Mouse (Mus musculus): ENCODE measurements around the gene Tbc1d30. TPM values are rescaled to one million over a fixed set of nuclear protein-coding genes. Genes with fewer than 3 reads are reported as not detected.
A peak's percentile ranks its signal among the peaks of the same experiment; 100 is the strongest.

Tbc1d30 gene
- polyA plus RNA-seq, 1 experiment from 2014 or later: 1.3 TPM

DNA sequence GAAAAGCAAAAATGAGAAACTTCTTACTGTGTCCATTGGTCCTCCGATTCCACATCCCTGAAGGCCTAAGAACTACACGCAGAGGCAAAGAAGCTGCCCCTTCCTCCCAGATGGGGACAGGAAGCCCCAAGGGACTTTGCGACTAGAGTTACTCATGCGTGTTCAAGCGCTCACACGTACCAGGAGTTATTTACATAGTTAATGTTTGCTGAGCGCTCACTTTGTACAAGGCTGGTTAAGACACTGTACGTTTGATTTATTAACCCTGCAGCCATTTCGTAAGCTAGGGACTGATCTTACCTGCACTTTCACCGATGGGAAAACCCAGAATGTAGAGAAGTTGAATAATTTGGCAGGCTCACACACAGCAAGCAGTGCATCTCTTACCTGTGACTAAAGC, 108.5 kb downstream of the Tbc1d30 start:
- Histone ChIP-seq H3K27me3 (ENCODE audit: insufficient read depth, poor library complexity, severe bottlenecking) (no peaks in the 10 kb centered on the region), H3K36me3 (no peaks in the 10 kb centered on the region), H3K9me3 (no peaks in the 10 kb centered on the region), H3K27ac (no peak overlapping the region), H3K4me3 (no peak overlapping the region), H3K4me1 (0 out of 2 replicates have a peak, but pooled peaks cover 3% of the 10 kb centered on the region)
- DNase-seq (ENCODE audit: low spot score): no peak
- 87% methylated on average over 10 of the region's 10 CpGs for WGBS

DNA sequence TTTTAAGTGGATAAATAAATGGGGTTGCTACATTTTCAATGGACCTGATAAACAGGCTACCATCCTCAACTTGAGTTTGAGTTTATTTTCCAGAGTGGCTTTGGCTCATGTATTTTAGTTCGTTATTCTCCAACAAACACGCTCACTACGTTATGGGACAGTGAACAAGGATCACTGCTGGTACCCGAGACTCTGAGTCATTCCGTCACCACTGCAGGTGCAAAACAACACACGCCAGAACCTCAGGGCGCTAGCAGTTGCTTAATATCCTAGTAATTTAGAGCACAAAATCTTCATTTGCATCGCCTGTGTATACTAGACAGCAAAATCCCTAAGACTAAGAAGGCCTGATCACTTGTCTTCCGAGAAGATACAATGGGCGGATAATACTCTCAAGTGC, 112.0 kb downstream of the Tbc1d30 start:
- H3K9me3 ChIP-seq: no peaks in the 10 kb centered on the region
- H3K4me3 ChIP-seq: no peak overlapping the region
- no peaks in the 10 kb centered on the region for H3K36me3 ChIP-seq
- DNase-seq (ENCODE audit: low spot score): no peak
- no peaks in the 10 kb centered on the region for H3K4me1 ChIP-seq
- no peak overlapping the region for H3K27ac ChIP-seq
- H3K27me3 ChIP-seq (ENCODE audit: insufficient read depth, poor library complexity, severe bottlenecking): no peaks in the 10 kb centered on the region
- WGBS: 83% methylated on average over 10 of the region's 10 CpGs

DNA sequence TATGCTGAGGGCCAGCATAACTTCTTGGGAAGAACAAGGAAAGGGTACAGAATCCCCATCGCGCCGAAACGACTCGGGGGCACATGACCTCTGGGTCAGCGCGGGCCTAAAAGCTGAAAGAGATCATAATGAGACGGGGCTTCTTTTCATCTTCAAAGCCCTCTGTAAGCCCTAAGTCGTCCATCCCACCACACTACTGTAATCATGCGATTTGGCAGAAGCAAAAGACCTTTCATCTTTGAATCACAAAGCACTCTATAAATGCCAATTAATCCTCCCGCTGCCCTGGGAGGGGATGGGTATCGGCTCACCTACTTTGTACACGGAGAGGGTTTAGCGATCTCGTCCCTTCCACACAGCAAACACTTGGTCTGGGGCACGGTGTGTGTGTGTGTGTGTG, 112.5 kb downstream of the Tbc1d30 start:
- DNase-seq (ENCODE audit: low spot score): no peak
- 81% methylated on average over 16 of the region's 16 CpGs for WGBS
- Histone ChIP-seq H3K27ac (no peak overlapping the region), H3K4me3 (no peak overlapping the region), H3K9me3 (no peaks in the 10 kb centered on the region), H3K36me3 (no peaks in the 10 kb centered on the region), H3K4me1 (no peaks in the 10 kb centered on the region), H3K27me3 (ENCODE audit: insufficient read depth, poor library complexity, severe bottlenecking) (no peaks in the 10 kb centered on the region)

DNA sequence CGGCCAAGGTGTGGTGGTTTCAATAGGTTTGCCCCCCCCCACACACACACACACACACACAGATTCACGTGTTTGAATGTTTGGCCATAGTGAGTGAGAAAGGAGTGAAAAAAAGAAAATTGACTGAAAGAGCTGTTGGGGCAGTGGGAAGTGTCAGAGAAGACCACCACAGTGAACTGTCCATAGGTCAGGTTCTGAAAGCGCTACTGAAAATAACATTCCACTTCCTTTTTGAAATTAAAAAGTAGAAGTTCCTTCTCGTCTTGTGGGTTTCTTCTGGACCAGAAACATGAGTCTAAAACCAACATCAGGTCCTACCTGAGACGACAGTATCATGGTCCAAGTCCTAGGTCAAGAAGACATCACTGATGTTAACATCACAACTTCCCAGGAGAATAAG, 113.7 kb downstream of the Tbc1d30 start:
- H3K4me1 ChIP-seq: no peaks in the 10 kb centered on the region
- H3K27ac ChIP-seq: no peak overlapping the region
- DNase-seq (ENCODE audit: low spot score): no peak
- H3K4me3 ChIP-seq: no peak overlapping the region
- WGBS: 74% methylated on average over 5 of the region's 5 CpGs
- no peaks in the 10 kb centered on the region for H3K36me3 ChIP-seq
- no peaks in the 10 kb centered on the region for H3K27me3 ChIP-seq (ENCODE audit: insufficient read depth, poor library complexity, severe bottlenecking)
- no peaks in the 10 kb centered on the region for H3K9me3 ChIP-seq

DNA sequence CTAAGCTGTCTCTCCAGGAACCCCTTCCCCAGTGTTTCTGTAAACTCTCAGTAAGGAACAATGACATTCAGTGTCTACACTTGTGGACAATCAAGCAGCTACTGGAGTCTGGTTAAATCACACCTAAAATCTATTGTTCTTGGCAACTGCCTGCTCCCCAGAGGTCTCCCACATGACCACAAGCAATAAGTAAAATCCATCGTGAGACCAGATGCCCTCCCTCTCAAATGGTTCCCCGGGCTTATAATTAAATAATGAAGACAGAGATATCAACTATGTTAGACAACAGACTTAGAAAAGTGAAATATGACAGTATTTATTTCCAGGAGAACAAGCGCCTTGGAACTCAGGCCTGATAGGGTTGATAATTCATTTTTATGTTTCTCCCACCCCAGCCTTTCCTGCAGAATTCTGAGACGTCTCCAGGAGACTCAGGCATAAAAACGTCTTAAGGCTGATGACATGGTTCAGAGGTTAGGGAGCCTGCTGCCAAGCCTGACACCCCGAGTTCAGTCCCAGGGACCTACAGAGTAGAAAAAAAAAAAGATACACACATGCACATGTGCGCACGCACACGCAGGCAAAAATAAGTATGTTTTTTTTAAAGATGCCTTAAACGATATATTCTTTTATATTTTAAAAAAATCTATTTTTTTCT, 115.8 kb downstream of the Tbc1d30 start:
- no peak for DNase-seq (ENCODE audit: low spot score)
- Histone ChIP-seq H3K27me3 (ENCODE audit: insufficient read depth, poor library complexity, severe bottlenecking) (no peaks in the 10 kb centered on the region), H3K36me3 (no peaks in the 10 kb centered on the region), H3K4me1 (no peaks in the 10 kb centered on the region), H3K4me3 (no peak overlapping the region), H3K27ac (no peak overlapping the region), H3K9me3 (no peaks in the 10 kb centered on the region)
- WGBS: 78% methylated on average over 10 of the region's 10 CpGs

DNA sequence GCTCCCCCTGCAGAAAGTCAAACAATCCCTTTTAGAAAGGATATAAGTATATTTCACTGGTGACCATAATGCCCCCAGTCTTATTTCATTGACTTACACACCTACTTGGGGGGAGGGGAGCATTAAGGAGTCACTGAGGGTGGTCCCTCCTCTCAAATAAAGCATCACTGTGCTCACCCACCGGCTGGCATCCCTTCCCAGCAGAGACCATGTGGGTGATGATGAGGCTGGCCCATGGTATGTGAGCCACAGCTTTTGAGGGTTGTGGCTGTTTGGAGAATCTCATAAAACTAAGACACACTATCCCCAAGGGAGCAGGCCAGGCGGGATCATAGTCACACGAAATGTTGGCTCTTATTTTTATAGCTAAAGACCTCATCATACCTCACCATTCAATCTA, 116.6 kb downstream of the Tbc1d30 start:
- Histone ChIP-seq H3K9me3 (no peaks in the 10 kb centered on the region), H3K4me3 (no peak overlapping the region), H3K36me3 (no peaks in the 10 kb centered on the region), H3K27me3 (ENCODE audit: insufficient read depth, poor library complexity, severe bottlenecking) (no peaks in the 10 kb centered on the region), H3K27ac (no peak overlapping the region), H3K4me1 (no peaks in the 10 kb centered on the region)
- DNase-seq (ENCODE audit: low spot score): no peak
- 78% methylated on average over 3 of the region's 3 CpGs for WGBS

DNA sequence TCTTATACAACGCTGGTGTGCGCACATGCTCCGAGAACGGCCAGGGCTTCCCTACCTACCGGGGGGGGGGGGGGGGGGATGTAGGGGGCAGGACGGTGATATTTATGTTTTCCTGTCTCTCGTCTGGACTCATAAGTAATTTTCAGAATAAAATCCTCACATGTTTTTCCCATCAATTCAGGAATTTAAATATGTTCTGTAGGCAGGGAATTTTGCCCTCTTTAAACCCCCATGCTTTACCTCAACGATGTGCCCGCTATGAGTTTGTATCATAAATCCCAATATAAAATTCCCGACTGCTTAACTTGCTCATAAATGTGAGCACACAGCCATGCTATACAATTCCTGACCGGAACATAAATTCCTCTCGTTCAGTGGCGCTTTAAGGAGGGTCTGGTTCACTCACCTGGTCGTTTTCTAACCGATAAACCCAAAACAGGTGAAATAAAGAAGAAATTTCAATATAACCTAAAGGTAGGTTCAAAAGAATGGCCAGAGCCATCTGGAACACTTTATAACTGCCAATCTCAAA, 122.6 kb downstream of the Tbc1d30 start:
- Histone ChIP-seq H3K9me3 (no peaks in the 10 kb centered on the region), H3K4me1 (no peaks in the 10 kb centered on the region), H3K27ac (no peak overlapping the region), H3K4me3 (no peak overlapping the region), H3K36me3 (no peaks in the 10 kb centered on the region), H3K27me3 (ENCODE audit: insufficient read depth, poor library complexity, severe bottlenecking) (no peaks in the 10 kb centered on the region)
- DNase-seq (ENCODE audit: low spot score): no peak
- 89% methylated on average over 15 of the region's 15 CpGs for WGBS

DNA sequence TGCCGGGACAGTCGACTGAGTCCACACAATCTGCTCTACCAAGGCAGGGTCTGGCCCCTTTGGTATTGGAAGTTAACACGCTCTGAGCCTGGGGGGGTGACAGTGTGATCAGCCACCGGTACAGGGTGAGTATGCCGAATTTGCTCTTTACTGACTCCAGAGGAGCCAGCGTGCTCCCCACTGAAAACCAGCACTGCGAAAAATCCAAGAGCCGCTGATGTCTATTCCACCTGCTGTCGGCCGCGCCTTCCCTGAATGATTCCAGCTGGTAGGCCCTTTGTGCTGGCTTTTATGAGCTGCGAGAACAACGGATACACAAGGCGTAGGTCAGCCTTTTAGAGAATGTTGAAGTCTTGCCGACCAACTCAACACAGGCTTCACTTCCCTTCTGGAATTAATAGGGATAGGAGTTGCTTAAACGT, 123.1 kb downstream of the Tbc1d30 start:
- H3K4me1 ChIP-seq: no peaks in the 10 kb centered on the region
- H3K27me3 ChIP-seq (ENCODE audit: insufficient read depth, poor library complexity, severe bottlenecking): no peaks in the 10 kb centered on the region
- H3K27ac ChIP-seq: no peak overlapping the region
- no peak overlapping the region for H3K4me3 ChIP-seq
- no peak for DNase-seq (ENCODE audit: low spot score)
- H3K36me3 ChIP-seq: no peaks in the 10 kb centered on the region
- 74% methylated on average over 16 of the region's 16 CpGs for WGBS
- no peaks in the 10 kb centered on the region for H3K9me3 ChIP-seq

DNA sequence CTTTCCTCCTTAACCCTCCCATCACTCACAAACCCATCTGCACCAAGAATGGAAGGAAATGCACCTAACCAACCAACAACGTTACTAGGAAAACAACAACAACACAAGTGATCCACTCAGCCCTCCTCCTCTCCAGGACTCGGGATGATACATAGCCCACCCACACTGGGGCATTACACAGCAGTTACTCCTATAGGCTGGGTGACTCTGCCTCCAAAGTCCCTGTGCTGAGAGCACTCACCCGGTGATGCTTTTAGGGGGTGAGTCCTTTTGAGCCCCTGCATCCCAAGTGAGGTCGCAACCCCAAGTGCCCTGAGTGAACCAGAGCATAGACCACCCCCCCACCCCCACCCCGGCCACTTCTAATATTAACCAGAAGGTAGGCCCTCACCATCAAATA, 123.7 kb downstream of the Tbc1d30 start:
- no peak overlapping the region for H3K27ac ChIP-seq
- no peaks in the 10 kb centered on the region for H3K27me3 ChIP-seq (ENCODE audit: insufficient read depth, poor library complexity, severe bottlenecking)
- H3K9me3 ChIP-seq: no peaks in the 10 kb centered on the region
- H3K36me3 ChIP-seq: no peaks in the 10 kb centered on the region
- no peaks in the 10 kb centered on the region for H3K4me1 ChIP-seq
- no peak for DNase-seq (ENCODE audit: low spot score)
- WGBS: 82% methylated on average over 5 of the region's 5 CpGs
- H3K4me3 ChIP-seq: no peak overlapping the region

DNA sequence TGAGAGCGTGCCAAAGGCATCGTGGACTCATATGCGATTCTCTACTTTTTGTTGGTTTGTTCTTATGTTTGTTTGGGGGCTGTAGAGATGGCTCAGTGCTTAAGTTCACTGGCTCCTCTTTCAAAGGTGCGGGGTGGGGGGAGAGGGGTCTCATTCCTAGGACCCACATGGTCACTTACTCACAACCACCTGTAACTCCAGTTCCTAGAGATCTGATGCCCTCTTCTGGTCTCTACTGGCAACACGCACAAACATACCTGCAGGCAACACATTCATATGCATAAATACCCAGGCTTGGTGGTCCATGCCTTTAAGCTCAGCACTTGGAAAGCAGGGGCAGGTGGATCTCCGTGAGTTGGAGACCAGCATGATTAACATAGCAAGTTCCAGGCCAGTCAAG, 125.4 kb downstream of the Tbc1d30 start:
- Histone ChIP-seq H3K27ac (no peak overlapping the region), H3K4me3 (no peak overlapping the region), H3K36me3 (no peaks in the 10 kb centered on the region), H3K9me3 (no peaks in the 10 kb centered on the region), H3K27me3 (ENCODE audit: insufficient read depth, poor library complexity, severe bottlenecking) (no peaks in the 10 kb centered on the region), H3K4me1 (no peaks in the 10 kb centered on the region)
- peak; percentile 64 for DNase-seq (ENCODE audit: low spot score)
- WGBS: 74% methylated on average over 6 of the region's 6 CpGs

DNA sequence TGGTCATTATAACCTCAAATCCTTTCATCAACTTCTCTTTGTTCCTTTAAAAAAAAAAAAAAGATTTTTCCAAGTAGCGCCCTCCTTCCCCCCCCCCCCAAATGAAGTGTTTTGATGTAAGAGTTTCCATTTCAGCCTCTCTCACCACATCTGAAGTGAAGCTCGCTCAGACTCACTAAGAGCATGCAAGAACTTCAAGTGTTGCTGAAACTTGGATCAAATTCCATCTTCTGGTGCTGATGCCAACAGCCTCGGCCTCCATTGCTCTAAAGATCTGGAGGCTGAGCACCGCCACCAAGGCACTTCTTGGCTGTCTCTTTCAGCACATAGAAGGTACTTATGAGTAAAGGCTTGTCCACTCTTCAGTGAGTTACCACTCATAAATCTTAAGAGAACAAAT, 128.2 kb downstream of the Tbc1d30 start:
- Histone ChIP-seq H3K4me3 (no peak overlapping the region), H3K9me3 (no peaks in the 10 kb centered on the region), H3K4me1 (no peaks in the 10 kb centered on the region), H3K27me3 (ENCODE audit: insufficient read depth, poor library complexity, severe bottlenecking) (no peaks in the 10 kb centered on the region), H3K36me3 (no peaks in the 10 kb centered on the region), H3K27ac (no peak overlapping the region)
- 71% methylated on average over 4 of the region's 4 CpGs for WGBS
- peak; percentile 52 for DNase-seq (ENCODE audit: low spot score)

DNA sequence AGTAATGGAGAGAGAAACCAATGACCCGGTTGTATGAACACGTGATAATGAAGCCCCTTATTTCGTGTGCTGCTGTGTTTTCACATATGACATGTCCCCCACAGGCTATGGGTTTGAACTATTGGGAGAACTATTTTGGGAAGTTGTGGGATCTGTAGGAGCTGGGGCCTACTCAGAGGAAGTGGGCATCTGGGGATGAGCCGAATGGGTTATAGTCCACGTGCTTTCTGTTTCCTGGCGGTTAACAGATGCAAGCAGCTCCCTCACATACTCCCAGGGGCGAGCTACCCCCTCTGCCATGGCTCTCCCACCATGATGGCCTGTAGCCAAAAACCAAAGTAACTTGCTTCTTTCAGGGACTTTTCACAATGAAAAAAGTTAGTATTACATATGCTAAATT, 132.5 kb downstream of the Tbc1d30 start:
- Histone ChIP-seq H3K4me1 (no peaks in the 10 kb centered on the region), H3K4me3 (no peak overlapping the region), H3K36me3 (no peaks in the 10 kb centered on the region), H3K27me3 (ENCODE audit: insufficient read depth, poor library complexity, severe bottlenecking) (no peaks in the 10 kb centered on the region), H3K27ac (no peak overlapping the region), H3K9me3 (no peaks in the 10 kb centered on the region)
- peak; percentile 2 for DNase-seq (ENCODE audit: low spot score)
- 87% methylated on average over 7 of the region's 7 CpGs for WGBS

DNA sequence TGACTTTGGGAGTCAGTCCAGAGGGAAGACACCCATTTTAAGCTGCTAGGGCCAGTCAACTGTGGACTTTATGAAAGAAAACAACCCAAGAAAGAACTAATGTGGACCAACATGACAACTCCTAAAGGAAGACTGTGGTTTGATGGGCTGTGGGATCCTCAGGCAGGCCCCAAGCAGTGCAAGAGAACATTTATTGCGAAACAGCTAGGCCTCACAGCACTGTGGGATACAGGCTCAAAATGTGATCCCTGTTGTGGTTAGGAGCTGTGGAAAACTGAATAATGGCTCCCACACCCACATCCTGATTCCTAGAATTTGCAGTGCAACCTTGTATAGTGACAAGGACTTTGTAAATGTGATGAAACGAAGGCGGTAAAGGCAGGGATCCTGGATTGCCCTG, 134.3 kb downstream of the Tbc1d30 start:
- no peak overlapping the region for H3K4me3 ChIP-seq

More for the DNA sequence above, 134.3 kb downstream of the Tbc1d30 start:
- Histone ChIP-seq H3K27me3 (ENCODE audit: insufficient read depth, poor library complexity, severe bottlenecking) (no peaks in the 10 kb centered on the region), H3K4me1 (no peaks in the 10 kb centered on the region), H3K36me3 (no peaks in the 10 kb centered on the region), H3K9me3 (no peaks in the 10 kb centered on the region), H3K27ac (no peak overlapping the region)
- peak; percentile 41 for DNase-seq (ENCODE audit: low spot score)
- WGBS: 92% methylated on average over 3 of the region's 3 CpGs
